Mouse (Mus musculus) neural tube, embryonic 14.5 days (tissue): ENCODE results near the gene Slc8a3. TPM values are rescaled to one million over a fixed set of nuclear protein-coding genes. Genes with fewer than 3 reads are reported as not detected.

ENCODE experiments used
- ATAC-seq: fragments of 200-750 bp; cut with Nextera tagmentation; 2 replicates; pipeline ENCODE4 v1.8.0; 2017; ENCODE audit warnings: low read depth, mild to moderate bottlenecking, moderate TSS enrichment, moderate library complexity
- H3K27ac ChIP-seq: fragments of 300-500 bp; sonication (generic); 2 replicates; pipeline ENCODE4 v1.5.1; 2014; ENCODE audit warnings: low read depth, mild to moderate bottlenecking, control low read depth, low read length, moderate library complexity, mixed read lengths
- H3K27me3 ChIP-seq: fragments of 300-500 bp; sonication (generic); 2 replicates; pipeline ENCODE4 v1.6.1; 2014; ENCODE audit warnings: low read length; ENCODE audit not compliant: control insufficient read depth, insufficient read depth
- H3K36me3 ChIP-seq: fragments of 300-500 bp; sonication (generic); 2 replicates; pipeline ENCODE4 v1.6.1; 2014; ENCODE audit warnings: low read length, mixed read lengths; ENCODE audit not compliant: control insufficient read depth, insufficient read depth
- H3K4me1 ChIP-seq: fragments of 300-500 bp; sonication (generic); 2 replicates; pipeline ENCODE4 v1.6.1; 2014; ENCODE audit warnings: low read length; ENCODE audit not compliant: control insufficient read depth, insufficient read depth
- H3K4me2 ChIP-seq: fragments of 300-500 bp; sonication (generic); 2 replicates; pipeline ENCODE4 v1.6.1; 2014; ENCODE audit warnings: mild to moderate bottlenecking, low read depth, low read length, control low read depth
- H3K4me3 ChIP-seq: fragments of 300-500 bp; sonication (generic); 2 replicates; pipeline ENCODE4 v1.5.1; 2014; ENCODE audit warnings: low read depth, low read length, control low read depth, mixed read lengths
- H3K9ac ChIP-seq: fragments of 300-500 bp; sonication (generic); replicated peaks from 2 replicates; pipeline ENCODE4 v1.6.1; 2014; ENCODE audit warnings: low read depth, mild to moderate bottlenecking, control low read depth, low read length, mixed read lengths
- H3K9me3 ChIP-seq: fragments of 300-500 bp; sonication (generic); 2 replicates; pipeline ENCODE4 v1.6.1; 2016; ENCODE audit warnings: low read length; ENCODE audit not compliant: control insufficient read depth
- WGBS: fragments of 180-500 bp; shearing (Covaris S2); extraction: QIAGEN DNeasy Blood & Tissue Kit; methylation state at CpG from one replicate; pipeline ENCODE4 v1.1.7; 2014; 5-methylcytosine and 5-hydroxymethylcytosine counted together
- polyA plus RNA-seq: library from polyadenylated mRNA; unstranded; fragments of >200 nt; fragmentation: Nextera tagmentation; extraction: Ambion mirVana; gene quantifications from 2 replicates; pipeline ENCODE4 v1.2.1, GENCODE M21; 2014

Slc8a3 gene
- polyA plus RNA-seq, 1 experiment from 2014 or later: 12.7 TPM

- no peak overlapping the region for H3K4me3 ChIP-seq
- H3K9me3 ChIP-seq: no peaks in the 10 kb centered on the region
- H3K27ac ChIP-seq: no peak overlapping the region
- 0 out of 2 replicates have a peak, but pooled peaks cover 4% of the 10 kb centered on the region for H3K4me1 ChIP-seq
- no peak overlapping the region for H3K4me2 ChIP-seq
- no peaks in the 10 kb centered on the region; the same call in 1 of the 2 replicates for H3K36me3 ChIP-seq
- 7% methylated on average over 2 of the region's 2 CpGs for WGBS
- H3K9ac ChIP-seq: no peak overlapping the region
- no peaks in the 10 kb centered on the region for H3K27me3 ChIP-seq
- no peak for ATAC-seq
Measured at GRCm38 (mm10) chr12:81317811-81318210, 15.2 kb downstream of the Slc8a3 start.

- no peak overlapping the region for H3K4me3 ChIP-seq
- H3K4me1 ChIP-seq: no peaks in the 10 kb centered on the region
- no peak overlapping the region for H3K27ac ChIP-seq
- no peaks in the 10 kb centered on the region; the same call in 1 of the 2 replicates for H3K36me3 ChIP-seq
- no peaks in the 10 kb centered on the region for H3K27me3 ChIP-seq
- ATAC-seq: no peak
- no peak overlapping the region for H3K4me2 ChIP-seq
- H3K9ac ChIP-seq: no peak overlapping the region
- no peaks in the 10 kb centered on the region for H3K9me3 ChIP-seq
- 92% methylated on average over 5 of the region's 5 CpGs for WGBS
Measured at GRCm38 (mm10) chr12:81315953-81316352, 17.0 kb downstream of the Slc8a3 start.

GRCm38 (mm10) chr12:81303626-81304025 is 29.4 kb downstream of the Slc8a3 start:
- no peaks in the 10 kb centered on the region for H3K36me3 ChIP-seq
- no peaks in the 10 kb centered on the region for H3K4me1 ChIP-seq
- no peak overlapping the region for H3K27ac ChIP-seq
- H3K27me3 ChIP-seq: no peaks in the 10 kb centered on the region
- ATAC-seq: no peak
- H3K4me3 ChIP-seq: no peak overlapping the region
- H3K9ac ChIP-seq: no peak overlapping the region
- 85% methylated on average over 5 of the region's 5 CpGs for WGBS
- H3K4me2 ChIP-seq: no peak overlapping the region
- H3K9me3 ChIP-seq: no peaks in the 10 kb centered on the region

- ATAC-seq: no peak
- 68% methylated on average over 5 of the region's 5 CpGs for WGBS
- no peak overlapping the region for H3K27ac ChIP-seq
- no peaks in the 10 kb centered on the region for H3K9me3 ChIP-seq
- H3K36me3 ChIP-seq: no peaks in the 10 kb centered on the region
- no peaks in the 10 kb centered on the region for H3K27me3 ChIP-seq
- no peaks in the 10 kb centered on the region for H3K4me1 ChIP-seq
- H3K9ac ChIP-seq: no peak overlapping the region
- no peak overlapping the region for H3K4me3 ChIP-seq
- no peak overlapping the region for H3K4me2 ChIP-seq
Measured at GRCm38 (mm10) chr12:81294613-81295012, 38.4 kb downstream of the Slc8a3 start.

- WGBS: 60% methylated on average over 2 of the region's 2 CpGs
- ATAC-seq: no peak
- H3K36me3 ChIP-seq: no peaks in the 10 kb centered on the region
- H3K4me3 ChIP-seq: no peak overlapping the region
- H3K4me2 ChIP-seq: no peak overlapping the region
- no peaks in the 10 kb centered on the region for H3K27me3 ChIP-seq
- peaks cover 10% of the 10 kb centered on the region for H3K4me1 ChIP-seq
- H3K9me3 ChIP-seq: no peaks in the 10 kb centered on the region
- H3K9ac ChIP-seq: no peak overlapping the region
- H3K27ac ChIP-seq: no peak overlapping the region
Measured at GRCm38 (mm10) chr12:81278031-81278430, 54.9 kb downstream of the Slc8a3 start.

GRCm38 (mm10) chr12:81274616-81275015 is 58.4 kb downstream of the Slc8a3 start:
- ATAC-seq: no peak
- H3K9me3 ChIP-seq: no peaks in the 10 kb centered on the region
- no peak overlapping the region for H3K27ac ChIP-seq
- no peak overlapping the region for H3K4me2 ChIP-seq
- H3K27me3 ChIP-seq: no peaks in the 10 kb centered on the region
- H3K4me1 ChIP-seq: peaks cover 10% of the 10 kb centered on the region
- WGBS: 80% methylated on average over 4 of the region's 4 CpGs
- no peak overlapping the region for H3K9ac ChIP-seq
- no peak overlapping the region for H3K4me3 ChIP-seq
- no peaks in the 10 kb centered on the region for H3K36me3 ChIP-seq

- no peak for ATAC-seq
- H3K36me3 ChIP-seq: no peaks in the 10 kb centered on the region
- 25% methylated on average over 3 of the region's 3 CpGs for WGBS
- no peak overlapping the region for H3K9ac ChIP-seq
- H3K4me3 ChIP-seq: no peak overlapping the region
- H3K9me3 ChIP-seq: no peaks in the 10 kb centered on the region
- no peaks in the 10 kb centered on the region for H3K27me3 ChIP-seq
- no peak overlapping the region for H3K27ac ChIP-seq
- H3K4me2 ChIP-seq: no peak overlapping the region
- peaks cover 10% of the 10 kb centered on the region for H3K4me1 ChIP-seq
Measured at GRCm38 (mm10) chr12:81273333-81273732, 59.6 kb downstream of the Slc8a3 start.

GRCm38 (mm10) chr12:81269246-81269645 is 63.7 kb downstream of the Slc8a3 start:
- Histone ChIP-seq H3K27ac (no peak overlapping the region), H3K4me1 (peaks cover 10% of the 10 kb centered on the region), H3K4me2 (no peak overlapping the region), H3K4me3 (no peak overlapping the region), H3K27me3 (no peaks in the 10 kb centered on the region), H3K36me3 (no peaks in the 10 kb centered on the region), H3K9ac (no peak overlapping the region), H3K9me3 (no peaks in the 10 kb centered on the region; the same call in 1 of the 2 replicates)
- 88% methylated on average over 5 of the region's 5 CpGs for WGBS
- ATAC-seq: no peak

- 96% methylated on average over 6 of the region's 6 CpGs for WGBS
Measured at GRCm38 (mm10) chr12:81262821-81263220, 70.2 kb downstream of the Slc8a3 start.

More at GRCm38 (mm10) chr12:81262821-81263220, 70.2 kb downstream of the Slc8a3 start:
- Histone ChIP-seq H3K9me3 (no peaks in the 10 kb centered on the region; the same call in 1 of the 2 replicates), H3K4me1 (no peaks in the 10 kb centered on the region), H3K27me3 (no peaks in the 10 kb centered on the region), H3K27ac (no peak overlapping the region), H3K9ac (no peak overlapping the region), H3K4me3 (no peak overlapping the region), H3K36me3 (no peaks in the 10 kb centered on the region), H3K4me2 (no peak overlapping the region)
- ATAC-seq: no peak
